Mouse (Mus musculus) cerebellum, adult 11 months (tissue): ENCODE measurements around the gene Eif3d.
A peak's percentile ranks its signal among the peaks of the same experiment; 100 is the strongest.
"Not testable (repeated sequence)": the region's sequence is repeated elsewhere in the genome, so short reads cannot be mapped to it uniquely, and the experiment has no call there.

Source experiments
- DNase-seq: peaks from one replicate; pipeline ENCODE4 v3.0.0; 2022

Gene Eif3d

GRCm38 (mm10) chr15:77970470-77971292 lies at the start of gene Eif3d:
TSS of gene Eif3d (minus strand) at chr15:77970813.
- DNase-seq = peak; percentile 96

DNA sequence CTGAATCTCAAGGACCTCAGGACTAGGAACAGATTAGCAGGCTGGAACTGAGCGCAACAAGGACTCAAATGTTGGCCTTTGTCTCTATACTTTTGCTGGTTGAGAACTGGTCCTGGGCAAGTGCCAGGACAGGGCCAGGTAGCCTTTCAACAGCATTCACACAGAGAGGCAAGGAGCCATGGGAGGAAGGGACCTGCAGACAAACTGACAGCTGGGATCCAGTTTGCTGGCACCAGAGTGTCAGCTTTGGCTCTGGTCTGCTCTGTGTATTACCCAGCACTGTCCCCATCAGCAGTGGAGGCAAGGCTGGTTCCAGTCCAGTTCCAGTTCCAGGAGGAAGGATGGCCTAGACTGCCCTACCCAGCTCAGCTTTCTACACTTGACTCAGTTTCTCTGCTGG lies 43.4 kb upstream of the Eif3d start:
- DNase-seq = peak; percentile 40

GRCm38 (mm10) chr15:78008206-78008605 lies 37.6 kb upstream of the Eif3d start:
- not testable (repeated sequence) for DNase-seq

DNA sequence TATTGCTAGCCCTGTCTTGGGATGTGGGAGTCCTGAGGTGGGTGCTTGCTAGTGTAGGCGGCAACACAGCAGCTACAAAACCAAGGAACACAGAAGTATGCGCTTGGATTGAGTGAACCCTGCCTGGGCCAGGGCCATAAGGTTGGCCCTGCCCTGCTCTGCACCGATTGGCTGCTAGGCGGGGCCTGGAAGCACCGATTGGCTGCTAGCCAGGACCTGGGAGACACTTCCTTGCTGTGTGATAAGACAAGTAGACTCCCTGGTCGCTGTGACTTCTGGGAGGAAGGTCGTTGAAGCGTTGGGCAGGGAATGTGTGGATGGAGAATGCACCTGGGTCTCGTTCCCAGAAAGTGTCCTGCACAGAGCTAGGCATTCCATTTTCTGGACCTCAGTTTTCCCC lies 33.3 kb upstream of the Eif3d start:
- DNase-seq = peak; percentile 38

GRCm38 (mm10) chr15:78001400-78001799 lies 30.8 kb upstream of the Eif3d start:
- no peak for DNase-seq

DNA sequence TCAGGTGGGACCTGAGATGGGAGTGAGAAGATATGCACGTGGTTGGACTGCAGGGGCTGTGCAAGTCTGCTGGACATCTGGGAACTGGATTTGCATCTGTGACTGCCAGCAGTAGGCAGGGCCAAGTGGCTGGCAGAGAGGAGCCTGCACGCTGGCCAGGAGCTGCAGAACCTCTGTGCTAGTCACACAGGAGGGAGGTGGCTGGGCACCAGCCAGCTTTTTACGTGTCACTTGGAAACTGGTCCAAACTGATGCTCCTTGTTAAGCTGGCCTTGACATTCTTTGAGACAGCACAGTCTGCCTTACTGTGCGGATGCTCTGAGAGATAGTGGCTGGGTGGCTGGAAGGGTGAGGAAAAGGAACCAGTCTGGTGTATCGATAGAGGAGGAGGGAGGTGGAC lies 17.9 kb upstream of the Eif3d start:
- no peak for DNase-seq

- no peak for DNase-seq
Observed at GRCm38 (mm10) chr15:77983391-77983790, 12.8 kb upstream of the Eif3d start.

- peak; percentile 86 for DNase-seq
Observed at GRCm38 (mm10) chr15:77982195-77982939, 11.8 kb upstream of the Eif3d start.

DNA sequence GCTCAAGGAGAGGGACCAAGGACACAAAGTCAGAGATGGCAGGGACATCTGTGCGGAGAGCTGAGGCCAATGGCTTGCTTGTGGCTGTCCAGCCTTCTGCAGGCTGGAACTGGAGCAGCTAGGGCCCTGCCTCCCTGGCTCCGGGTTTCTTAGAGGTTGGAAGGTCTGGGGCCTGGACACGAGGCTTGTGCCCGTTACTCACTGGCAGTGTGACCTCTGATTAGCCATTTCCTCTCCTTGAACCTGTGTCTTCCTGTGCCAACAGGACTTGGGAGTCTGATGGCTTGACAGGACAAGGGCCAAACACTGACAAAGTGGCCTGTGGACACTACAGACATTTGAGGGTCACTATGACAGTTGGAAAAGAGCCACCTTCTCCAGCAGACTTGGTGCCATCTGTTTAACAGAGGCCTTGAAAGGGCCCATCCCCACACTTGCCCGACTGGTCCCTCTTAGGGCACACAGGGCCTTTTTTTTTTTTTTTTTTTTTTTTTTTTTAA lies 10.6 kb upstream of the Eif3d start:
- DNase-seq = no peak

DNA sequence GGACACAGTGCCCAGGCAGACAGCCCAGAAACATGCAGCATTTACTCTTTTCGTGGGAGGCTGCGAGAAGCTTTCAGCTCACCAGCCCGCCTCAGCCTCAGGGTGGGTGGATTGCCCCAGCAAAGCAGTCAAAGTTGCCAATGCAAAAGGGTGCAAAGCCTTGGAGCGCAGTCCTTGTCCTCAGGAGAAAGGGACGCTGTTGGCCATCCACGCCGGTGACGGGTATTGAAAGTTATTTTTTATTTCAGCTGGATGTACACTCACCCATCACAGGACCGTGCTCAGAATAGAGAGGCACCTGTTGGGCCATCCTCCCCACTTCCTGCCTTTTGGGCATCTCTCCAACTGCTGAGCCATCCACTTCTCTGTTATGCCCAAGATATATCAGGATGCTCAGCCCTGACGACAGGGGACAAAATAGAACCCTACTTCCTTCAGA lies 8.8 kb upstream of the Eif3d start:
- no peak for DNase-seq

- no peak for DNase-seq
Observed at GRCm38 (mm10) chr15:77977663-77978062, 7.0 kb upstream of the Eif3d start.

DNA sequence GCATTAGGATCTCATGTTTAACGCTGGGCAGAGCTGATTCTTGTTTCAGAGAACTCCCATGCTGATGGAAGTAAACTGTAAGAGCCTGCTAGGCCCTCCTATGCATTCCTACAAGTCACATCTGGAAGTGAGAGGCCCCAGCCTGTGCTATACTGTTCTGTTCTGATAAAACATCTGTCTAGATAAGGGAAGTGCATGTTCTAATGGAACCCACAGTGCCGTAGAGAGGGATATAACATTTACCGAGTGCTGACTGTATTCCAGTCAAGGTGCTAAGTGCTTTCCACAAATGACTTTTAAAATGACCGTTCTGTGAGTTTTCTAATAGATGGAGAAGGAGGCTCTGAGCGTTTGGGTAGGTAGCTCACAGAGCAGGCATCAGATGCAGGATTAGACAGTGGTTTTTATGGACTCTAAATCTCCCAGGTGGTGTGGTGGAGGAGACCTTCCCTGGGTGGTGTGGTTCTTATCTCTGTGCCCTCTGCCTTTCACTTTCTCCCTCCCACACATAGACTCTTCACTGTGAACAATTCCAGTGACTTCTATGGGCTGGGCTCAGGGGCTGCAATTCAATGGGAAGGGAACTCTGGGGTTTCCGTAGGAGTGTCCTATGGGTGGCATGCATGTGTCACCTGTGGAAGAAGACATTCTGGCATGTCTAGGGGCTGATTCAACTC lies 3.7 kb upstream of the Eif3d start:
- DNase-seq = no peak

DNA sequence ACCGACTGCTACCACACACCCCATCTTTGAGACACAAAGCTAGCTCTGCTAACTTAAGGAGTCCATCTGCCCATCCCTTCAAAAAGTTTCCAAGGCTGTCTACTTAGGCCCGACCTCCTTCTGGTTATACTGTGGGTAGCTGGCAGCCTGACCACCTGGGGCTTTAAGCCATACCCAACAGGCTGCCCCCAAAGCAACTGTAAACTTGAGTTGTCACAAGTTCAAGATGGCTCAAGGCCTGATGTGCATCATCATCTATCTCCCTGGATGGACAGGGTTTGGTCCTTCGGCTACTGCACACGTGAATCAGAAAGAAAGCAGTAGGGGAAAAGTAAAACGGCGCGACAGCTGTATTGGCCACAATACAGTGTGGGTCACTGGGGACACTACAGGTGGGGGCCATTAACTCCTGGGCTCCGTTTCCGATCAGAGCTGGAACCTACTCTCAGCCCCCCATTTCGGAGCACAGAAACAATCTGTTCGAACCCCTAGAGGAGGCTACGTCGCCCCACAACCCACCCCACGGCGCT lies 608 bp downstream of the Eif3d start:
- DNase-seq = no peak

- no peak for DNase-seq
Observed at GRCm38 (mm10) chr15:77965117-77965528, 5.5 kb downstream of the Eif3d start.

- DNase-seq = no peak
Observed at GRCm38 (mm10) chr15:77962447-77962846, 8.2 kb downstream of the Eif3d start.

- no peak for DNase-seq
Observed at GRCm38 (mm10) chr15:77960693-77961092, 9.9 kb downstream of the Eif3d start.

DNA sequence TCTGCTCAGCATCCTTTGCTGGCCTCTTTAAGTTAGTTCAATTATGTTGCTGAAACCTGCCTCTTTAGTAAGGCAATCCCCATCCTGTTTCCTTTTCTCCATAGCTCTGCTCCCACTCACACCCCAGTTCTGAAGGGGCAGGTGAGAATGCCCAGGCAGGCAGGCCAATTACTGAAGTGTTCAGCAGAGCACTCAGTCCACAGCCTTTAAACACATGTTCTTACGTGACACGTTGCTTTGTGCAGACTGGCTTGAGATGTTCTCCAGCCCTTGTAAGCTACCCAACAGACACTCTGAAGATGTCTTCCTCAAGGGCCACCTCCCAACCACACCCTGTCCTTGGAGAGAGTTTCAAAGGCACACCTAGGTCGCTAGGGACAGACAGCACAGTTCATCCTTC lies 12.5 kb downstream of the Eif3d start:
- no peak for DNase-seq

- DNase-seq = no peak
Observed at GRCm38 (mm10) chr15:77957625-77958024, 13.0 kb downstream of the Eif3d start.

DNA sequence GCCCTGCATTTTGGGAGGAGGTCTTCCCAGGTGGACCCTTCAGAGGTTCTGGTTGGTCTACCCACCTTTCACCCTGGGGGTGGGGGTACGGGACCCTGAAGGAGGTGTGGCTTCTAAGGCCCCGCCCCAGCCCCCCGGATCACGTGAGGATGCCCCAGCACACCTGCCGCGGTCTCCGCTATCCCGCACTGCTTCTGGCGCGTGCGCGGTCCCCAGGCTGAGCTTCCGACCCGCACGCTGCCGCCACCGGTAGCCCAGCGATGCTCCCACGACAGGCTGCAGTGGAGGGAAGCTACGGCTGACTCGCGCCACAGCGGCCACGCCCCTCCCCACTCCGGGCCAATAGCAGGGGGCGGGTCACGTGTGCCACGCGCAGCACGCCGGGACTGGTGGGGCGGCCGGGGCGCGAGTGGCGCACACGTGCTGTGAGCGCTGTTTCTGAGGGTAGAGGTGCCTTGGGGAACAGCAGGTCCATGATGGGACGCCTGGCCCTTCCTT lies 14.2 kb downstream of the Eif3d start, which contains the start of gene Foxred2:
TSS of gene Foxred2 (minus strand) at position 319 of the 498 bp plus-strand sequence.
- peak; percentile 92 for DNase-seq

GRCm38 (mm10) chr15:77955440-77956403 lies 14.9 kb downstream of the Eif3d start:
- peak; percentile 55 for DNase-seq

DNA sequence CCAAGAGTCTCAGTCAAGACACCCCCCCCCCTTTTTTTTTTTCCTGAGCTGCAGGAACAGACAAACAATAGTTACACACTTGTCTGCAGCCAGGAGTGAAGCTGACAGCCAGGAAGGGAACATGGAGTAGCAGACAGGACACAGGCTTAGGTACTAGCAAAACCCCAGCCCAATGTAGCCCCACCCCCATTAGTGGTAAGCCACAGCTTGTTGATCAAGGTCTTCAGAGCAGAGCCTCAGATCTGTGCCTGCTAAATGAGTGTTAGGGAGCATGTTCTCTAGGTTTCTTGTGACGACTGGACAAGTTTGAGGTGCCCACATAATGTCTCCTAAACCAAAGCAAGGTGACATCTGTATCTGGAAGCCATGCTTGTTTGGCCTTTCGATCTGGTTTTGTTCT lies 16.3 kb downstream of the Eif3d start:
- no peak for DNase-seq

- peak; percentile 63 for DNase-seq
Observed at GRCm38 (mm10) chr15:77952921-77953320, 17.7 kb downstream of the Eif3d start.
